Mouse (Mus musculus): ENCODE data around the gene Ankrd37.

The Ankrd37 gene

GRCm38 (mm10) chr8:46005596-46005995 is at the start of gene Ankrd37:
Ankrd37 (minus strand) TSS chr8:46005707.
- no peak for DNase-seq

GRCm38 (mm10) chr8:46040260-46040659 is 34.8 kb upstream of the Ankrd37 start:
- no peak for DNase-seq

- no peak for DNase-seq
Observed at GRCm38 (mm10) chr8:46039666-46040065, 34.2 kb upstream of the Ankrd37 start.

GRCm38 (mm10) chr8:46036217-46036616 is 30.7 kb upstream of the Ankrd37 start:
- no peak for DNase-seq

- DNase-seq: no peak
Observed at GRCm38 (mm10) chr8:46024392-46024791, 18.9 kb upstream of the Ankrd37 start.

GRCm38 (mm10) chr8:46022758-46023157 is 17.3 kb upstream of the Ankrd37 start:
- no peak for DNase-seq

- no peak for DNase-seq
Observed at GRCm38 (mm10) chr8:46022203-46022602, 16.7 kb upstream of the Ankrd37 start.

- DNase-seq: peak; percentile 57 to 72
Observed at GRCm38 (mm10) chr8:46010746-46011680, 5.5 kb upstream of the Ankrd37 start.

GRCm38 (mm10) chr8:46010306-46010705 is 4.8 kb upstream of the Ankrd37 start:
- DNase-seq: peak; percentile 28

- no peak for DNase-seq
Observed at GRCm38 (mm10) chr8:46007050-46007672, 1.7 kb upstream of the Ankrd37 start.

- peak; percentile 99 to 100 for DNase-seq
Observed at GRCm38 (mm10) chr8:45999784-46000705, 5.5 kb downstream of the Ankrd37 start.

GRCm38 (mm10) chr8:45999138-45999783 is 6.2 kb downstream of the Ankrd37 start, which contains the start of gene Lrp2bp:
Lrp2bp (plus strand) TSS chr8:45999303.
- DNase-seq: peak; percentile 43 to 55

GRCm38 (mm10) chr8:45998228-45998627 is 7.3 kb downstream of the Ankrd37 start:
- no peak for DNase-seq

GRCm38 (mm10) chr8:45995576-45995975 is 9.9 kb downstream of the Ankrd37 start:
- no peak for DNase-seq

- peak in 1 of 2 experiments; percentile 32 for DNase-seq
Observed at GRCm38 (mm10) chr8:45994111-45994510, 11.4 kb downstream of the Ankrd37 start.

GRCm38 (mm10) chr8:45990631-45991310 is 14.7 kb downstream of the Ankrd37 start:
- no peak for DNase-seq

GRCm38 (mm10) chr8:45988189-45988588 is 17.3 kb downstream of the Ankrd37 start:
- no peak for DNase-seq

GRCm38 (mm10) chr8:45986665-45987064 is 18.8 kb downstream of the Ankrd37 start:
- no peak for DNase-seq

GRCm38 (mm10) chr8:45975837-45976468 is 29.6 kb downstream of the Ankrd37 start:
- DNase-seq: no peak

- peak; percentile 99 to 100 for DNase-seq
Observed at GRCm38 (mm10) chr8:45975126-45975836, 30.2 kb downstream of the Ankrd37 start, which contains the start of the genes 1700029J07Rik and Ufsp2. 1700029J07Rik (minus strand) TSS chr8:45975252. Ufsp2 (plus strand) TSS chr8:45975528.
